Mouse (Mus musculus) leukemia stem cell, adult 10-12 weeks (primary cell): ENCODE results near the gene Gm29554. TPM values are rescaled to one million over a fixed set of nuclear protein-coding genes. Genes with fewer than 3 reads are reported as not detected.

Experiments used
- polyA plus RNA-seq: library from polyadenylated mRNA; stranded (reverse); fragments of >175 nt; gene quantifications from 2 replicates; pipeline ENCODE4 v1.2.3, GENCODE M21; 2012; ENCODE audit warnings: low replicate concordance

Gm29554 gene
- not detected in 2 replicates for polyA plus RNA-seq

DNA sequence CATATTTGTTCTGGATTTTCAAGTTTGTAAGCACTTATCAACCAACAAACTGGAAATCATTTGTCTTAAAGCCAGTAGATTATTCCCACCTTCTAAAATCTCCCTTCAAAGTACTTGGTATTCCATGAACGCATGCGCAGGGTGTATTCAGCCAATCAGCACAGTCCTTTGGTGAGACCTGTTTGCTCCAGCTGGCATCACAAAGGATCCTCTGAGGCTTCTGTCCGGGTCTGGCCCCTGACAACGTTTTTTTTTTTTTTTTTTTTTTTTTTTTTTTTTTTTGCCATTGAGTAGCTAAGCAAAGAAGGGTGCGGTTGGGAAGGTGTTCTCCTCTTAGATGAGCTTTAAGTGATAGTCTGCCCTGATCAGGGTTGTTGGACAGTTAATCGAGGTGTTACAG, at the start of gene Gm29554:
Gm29554 (plus strand) TSS at position 301 of the 400 bp plus-strand sequence.

Other genes starting within 250 kb of the Gm29554 start
- gene Gm20812, start 108.0 kb downstream of the Gm29554 start, polyA plus RNA-seq, result not detected in 2 replicates